ENCODE assay signal across 9 mouse cellular contexts in genomic region chr5:75043621-75044301, GRCm38 (mm10). TPM values are rescaled to one million over a fixed set of nuclear protein-coding genes. Genes with fewer than 3 reads are reported as not detected.
DNase-seq lines count a peak whose midpoint lies in the region; ATAC-seq and TF ChIP-seq lines count a peak whose summit lies in the region.
"Had no signal": no experiment of that assay in that cellular context is flagged by ENCODE, and none has a peak within 500 bp of the region (broad histone marks: within the 10 kb centered on the region; RNA-seq: fewer than 3 reads in every experiment).

No protein-coding gene starts in this region.

- dilution Hi-C loops in CH12.LX (cut with MboI; ENCODE audit: extremely low pct_ligation_motif_present, extremely low pct_unique_long_range_greater_than_20kb, low sequenced_read_pairs), result no loop called here

- peaks cover 3 to 19% of the 10 kb centered on the region in 2 experiments for H3K4me1 ChIP-seq in CH12.LX (ENCODE audit: control insufficient read depth in 1 of 2, insufficient read depth in 2 of 2)
- H3K4me1 ChIP-seq in heart, embryonic 11.5 days (ENCODE audit: control insufficient read depth, insufficient read depth, low read length), result peaks cover 6% of the 10 kb centered on the region
- peaks cover 12% of the 10 kb centered on the region for H3K4me1 ChIP-seq in limb, embryonic 14.5 days (ENCODE audit: control insufficient read depth, insufficient read depth, low read length)
- no peaks in the 10 kb centered on the region; the same call in 1 of the 2 replicates for H3K4me1 ChIP-seq in midbrain, postnatal 0 days (ENCODE audit: insufficient read depth, low read length)

- H3K36me3 ChIP-seq in CH12.LX (replicated peaks in 1 of 2; ENCODE audit: control insufficient read depth in 1 of 2, insufficient read depth in 1 of 2, low read length in 1 of 2), result peaks cover 3 to 18% of the 10 kb centered on the region in 2 experiments
- H3K36me3 ChIP-seq in heart, embryonic 11.5 days (ENCODE audit: control insufficient read depth, insufficient read depth, low read length), result no peaks in the 10 kb centered on the region; the same call in 1 of the 2 replicates
- 0 out of 2 replicates have a peak, but pooled peaks cover 3% of the 10 kb centered on the region for H3K36me3 ChIP-seq in limb, embryonic 14.5 days (ENCODE audit: control insufficient read depth, insufficient read depth, low read length)
- no peaks in the 10 kb centered on the region for H3K36me3 ChIP-seq in midbrain, postnatal 0 days (ENCODE audit: insufficient read depth, low read length)

- ATAC-seq in heart, embryonic 11.5 days (replicated peaks; ENCODE audit: insufficient number of reproducible peaks, low FRiP score, low TSS enrichment), result peak; percentile 60
- ATAC-seq in limb, embryonic 14.5 days (ENCODE audit: low FRiP score, low read depth), result peak; percentile 68
- peak; percentile 78 for ATAC-seq in midbrain, postnatal 0 days (ENCODE audit: low FRiP score)
- no peak for ATAC-seq in monocyte, adult 5-6 weeks (replicated peaks; ENCODE audit: insufficient number of reproducible peaks, low FRiP score, low TSS enrichment, poor library complexity, severe bottlenecking)

- H3K4me3 ChIP-seq in CH12.LX (replicated peaks in 1 of 3; ENCODE audit: low read depth in 2 of 3, low read length in 2 of 3, poor library complexity in 1 of 3), result peak overlapping the region; percentile 81 to 97 (median 92)
- H3K4me3 ChIP-seq in heart, embryonic 11.5 days (ENCODE audit: low read depth, low read length), result peak overlapping the region; percentile 99
- peak overlapping the region; percentile 99 for H3K4me3 ChIP-seq in limb, embryonic 14.5 days (replicated peaks; ENCODE audit: low read length)
- H3K4me3 ChIP-seq in midbrain, postnatal 0 days (ENCODE audit: low read depth, low read length), result peak overlapping the region; percentile 99

- peak overlapping the region; percentile 65 for H3K4me2 ChIP-seq in CH12.LX (ENCODE audit: insufficient read depth, low read depth, poor library complexity, severe bottlenecking)
- peak overlapping the region; percentile 92 for H3K4me2 ChIP-seq in heart, embryonic 11.5 days
- H3K4me2 ChIP-seq in limb, embryonic 14.5 days (replicated peaks; ENCODE audit: low read depth, low read length, severe bottlenecking), result peak overlapping the region; percentile 90
- peak overlapping the region; percentile 88 for H3K4me2 ChIP-seq in midbrain, postnatal 0 days (ENCODE audit: low read depth, low read length, poor library complexity, severe bottlenecking)

- H3K79me2 ChIP-seq in CH12.LX (replicated peaks; ENCODE audit: control insufficient read depth, extremely low read depth, insufficient read depth, poor library complexity, severe bottlenecking), result peaks cover 38% of the 10 kb centered on the region

- TF ChIP-seq POLR2A in CH12.LX (IDR thresholded peaks at IDR 0.05; ENCODE audit: low read depth, low read length), result no peak
- no peak for TF ChIP-seq POLR2A in brain, embryonic 14.5 days (IDR thresholded peaks at IDR 0.05; ENCODE audit: borderline replicate concordance, extremely low read depth, insufficient read depth, insufficient read length, poor library complexity, severe bottlenecking)
- TF ChIP-seq POLR2A in limb, embryonic 14.5 days (IDR thresholded peaks at IDR 0.05; ENCODE audit: borderline replicate concordance, extremely low read depth, insufficient read depth, insufficient read length), result no peak

- 1% methylated on average over 34 of the region's 36 CpGs for WGBS in heart, embryonic 11.5 days (ENCODE audit: insufficient replicate concordance)
- under 1% methylated on average over 34 of the region's 36 CpGs for WGBS in limb, embryonic 14.5 days
- 2% methylated on average over 27 of the region's 36 CpGs for WGBS in midbrain, postnatal 0 days

- no peaks in the 10 kb centered on the region for H3K9me3 ChIP-seq in CH12.LX (replicated peaks; ENCODE audit: low read length)
- H3K9me3 ChIP-seq in heart, embryonic 11.5 days (replicated peaks; ENCODE audit: control insufficient read depth, low read length), result no peaks in the 10 kb centered on the region
- no peaks in the 10 kb centered on the region for H3K9me3 ChIP-seq in limb, embryonic 14.5 days (ENCODE audit: control insufficient read depth, low read length)
- H3K9me3 ChIP-seq in midbrain, postnatal 0 days (ENCODE audit: low read length), result no peaks in the 10 kb centered on the region

- TF ChIP-seq EP300 in CH12.LX (IDR thresholded peaks at IDR 0.05; ENCODE audit: low read length), result no peak

- no peak for TF ChIP-seq CTCF in CH12.LX (conservative IDR thresholded peaks at IDR 0.05 in 1 of 2, IDR thresholded peaks at IDR 0.05 in 1 of 2; ENCODE audit: low read depth in 2 of 2, low read length in 2 of 2)
- no peak for TF ChIP-seq CTCF in brain, embryonic 14.5 days (IDR thresholded peaks at IDR 0.05; ENCODE audit: borderline replicate concordance, extremely low read depth, insufficient read depth, insufficient read length)
- no peak for TF ChIP-seq CTCF in midbrain, postnatal 0 days (IDR thresholded peaks at IDR 0.05)

- H3K9ac ChIP-seq in CH12.LX (ENCODE audit: insufficient read depth, low read depth), result peak overlapping the region; percentile 93
- peak overlapping the region; percentile 99 for H3K9ac ChIP-seq in heart, embryonic 11.5 days (ENCODE audit: low read depth, low read length)
- peak overlapping the region; percentile 99 for H3K9ac ChIP-seq in limb, embryonic 14.5 days (ENCODE audit: low read depth, low read length, severe bottlenecking)
- H3K9ac ChIP-seq in midbrain, postnatal 0 days (replicated peaks; ENCODE audit: low read length, poor library complexity, severe bottlenecking), result peak overlapping the region; percentile 96

- peak overlapping the region; percentile 1; the same call in 1 of the 2 replicates for H3K27ac ChIP-seq in CH12.LX (ENCODE audit: insufficient read depth, low read depth)
- H3K27ac ChIP-seq in heart, embryonic 11.5 days (ENCODE audit: low read depth, low read length), result peak overlapping the region; percentile 90
- H3K27ac ChIP-seq in limb, embryonic 14.5 days (replicated peaks; ENCODE audit: low read depth, low read length), result peak overlapping the region; percentile 86
- H3K27ac ChIP-seq in midbrain, postnatal 0 days (ENCODE audit: low read depth, low read length), result peak overlapping the region; percentile 80

- peak; percentile 15 for DNase-seq in layer of hippocampus, adult 11-12 months (ENCODE audit: low spot score)
- DNase-seq in layer of hippocampus, postnatal 25 days (ENCODE audit: extremely low spot score in 1 of 2, low spot score in 1 of 2), result no peak
- no peak for DNase-seq in CH12.LX (ENCODE audit: extremely low read depth)
- DNase-seq in brain, embryonic 14.5 days (ENCODE audit: low read depth), result peak; percentile 61
- DNase-seq in limb, embryonic 14.5 days (ENCODE audit: low spot score), result no peak
- peak; percentile 28 for DNase-seq in midbrain, postnatal 0 days (ENCODE audit: low spot score)

- no peak for TF ChIP-seq RAD21 in CH12.LX (IDR thresholded peaks at IDR 0.05; ENCODE audit: low read depth, low read length)

- no peaks in the 10 kb centered on the region for H3K27me3 ChIP-seq in CH12.LX (replicated peaks)
- H3K27me3 ChIP-seq in heart, embryonic 11.5 days (ENCODE audit: control insufficient read depth, insufficient read depth, low read length), result no peaks in the 10 kb centered on the region
- no peaks in the 10 kb centered on the region for H3K27me3 ChIP-seq in limb, embryonic 14.5 days (ENCODE audit: control insufficient read depth, insufficient read depth, low read length)
- H3K27me3 ChIP-seq in midbrain, postnatal 0 days (ENCODE audit: insufficient read depth, low read length), result no peaks in the 10 kb centered on the region

- in situ Hi-C loops in CH12.LX (cut with MboI; ENCODE audit: low pct_ligation_motif_present, low pct_unique_long_range_greater_than_20kb, low sequenced_read_pairs), result no loop called here

TF ChIP-seq in CH12.LX, 34 proteins besides CTCF, POLR2A, EP300 and RAD21:
- TF ChIP-seq MEF2A (IDR thresholded peaks at IDR 0.05; ENCODE audit: borderline replicate concordance, low read depth, low read length) (no peak), MAFK (IDR thresholded peaks at IDR 0.05; ENCODE audit: insufficient replicate concordance, low read length) (no peak), ZC3H11A (IDR thresholded peaks at IDR 0.05; ENCODE audit: low read depth, low read length) (no peak), SIN3A (IDR thresholded peaks at IDR 0.05; ENCODE audit: low read length) (peak; percentile 34; the same call in 1 of the 2 replicates), UBTF (IDR thresholded peaks at IDR 0.05; ENCODE audit: low read depth, low read length) (no peak), PAX5 (IDR thresholded peaks at IDR 0.05; ENCODE audit: low read length) (no peak)

RNA-seq across cellular contexts. Expression of gene Chic2, which starts 0.8 kb away (rescaled TPM):
- 10 to 100 TPM; 21.4 to 26.1 TPM for total RNA-seq in layer of hippocampus, postnatal 25 days (2021)
- 28.2 and 30.0 TPM in 2 replicates for total RNA-seq in CH12.LX (2012; rRNA removed)
- total RNA-seq in CH12.LX (2014; rRNA removed), result 41.6 and 54.5 TPM in 2 replicates
- polyA plus RNA-seq in CH12.LX (2012; ENCODE audit: insufficient read length, low read depth), result 40.8 and 46.5 TPM in 2 replicates
- 27.9 and 31.6 TPM in 2 replicates for polyA plus RNA-seq in brain, embryonic 14.5 days (2012; rRNA removed)
- polyA plus RNA-seq in heart, embryonic 11.5 days (2014; fragmentation: Nextera tagmentation; extraction: Ambion mirVana), result 28.7 and 28.8 TPM in 2 replicates
- 27.1 and 35.7 TPM in 2 replicates for polyA plus RNA-seq in limb, embryonic 14.5 days (2012; rRNA removed)
- polyA plus RNA-seq in limb, embryonic 14.5 days (2014; fragmentation: Nextera tagmentation; extraction: Ambion mirVana), result 52.1 and 52.6 TPM in 2 replicates
- total RNA-seq in midbrain, postnatal 0 days (2014; rRNA removed), result 9.6 and 26.7 TPM in 2 replicates
- 23.9 and 31.4 TPM in 2 replicates for polyA plus RNA-seq in midbrain, postnatal 0 days (2015; fragmentation: Nextera tagmentation; extraction: Ambion mirVana)
- 46.4 to 89.2 TPM (median 58.3 TPM) in 3 replicates for total RNA-seq in monocyte, adult 5-6 weeks (2017)

RNA-seq across cellular contexts. Expression of gene Gsx2, which starts 31.6 kb away (rescaled TPM):
- total RNA-seq in layer of hippocampus, postnatal 25 days (2021), result under 1 TPM; 0.39 to 0.59 TPM
- total RNA-seq in CH12.LX (2012; rRNA removed) (not detected in 2 replicates), CH12.LX (2014; rRNA removed) (not detected in 2 replicates)
- polyA plus RNA-seq in CH12.LX (2012; ENCODE audit: insufficient read length, low read depth), result not detected in 2 replicates
- polyA plus RNA-seq in brain, embryonic 14.5 days (2012; rRNA removed), result 3.7 and 6.1 TPM in 2 replicates
- polyA plus RNA-seq in heart, embryonic 11.5 days (2014; fragmentation: Nextera tagmentation; extraction: Ambion mirVana), result not detected in 2 replicates
- not detected in 2 replicates for polyA plus RNA-seq in limb, embryonic 14.5 days (2012; rRNA removed)
- not detected in 2 replicates for polyA plus RNA-seq in limb, embryonic 14.5 days (2014; fragmentation: Nextera tagmentation; extraction: Ambion mirVana)
- total RNA-seq in midbrain, postnatal 0 days (2014; rRNA removed), result not detected in 2 replicates
- 0.10 and 0.12 TPM in 2 replicates for polyA plus RNA-seq in midbrain, postnatal 0 days (2015; fragmentation: Nextera tagmentation; extraction: Ambion mirVana)
- not detected in 3 replicates for total RNA-seq in monocyte, adult 5-6 weeks (2017)
- total RNA-seq: gastrocnemius, postnatal 36 days had no signal

Comparison
In these comparisons a context has a peak if more than half of its experiments do, and no peak if none do; other contexts are left out.
1. DNase-seq: peak in layer of hippocampus, adult 11-12 months (single experiment), brain, embryonic 14.5 days (single experiment) and midbrain, postnatal 0 days (single experiment); none in layer of hippocampus, postnatal 25 days (0 of 2), CH12.LX (single experiment) and limb, embryonic 14.5 days (single experiment).
2. H3K27ac ChIP-seq: peak in every context shown above with its lines; median percentile 90 in heart, embryonic 11.5 days; 86 in limb, embryonic 14.5 days; 80 in midbrain, postnatal 0 days; 1 in CH12.LX.
3. Peak in every context shown above with its lines, with median percentiles within 50 percentile points of each other: H3K4me2 ChIP-seq, H3K4me3 ChIP-seq and H3K9ac ChIP-seq.